Mouse (Mus musculus): ENCODE data around the gene Zfp950. TPM values are rescaled to one million over a fixed set of nuclear protein-coding genes. Genes with fewer than 3 reads are reported as not detected.
"Not testable (repeated sequence)": the region's sequence is repeated elsewhere in the genome, so short reads cannot be mapped to it uniquely, and the experiment has no call there.

Gene Zfp950
- 28.6 and 29.8 TPM in 2 replicates for polyA plus RNA-seq (2012; rRNA removed)

DNA sequence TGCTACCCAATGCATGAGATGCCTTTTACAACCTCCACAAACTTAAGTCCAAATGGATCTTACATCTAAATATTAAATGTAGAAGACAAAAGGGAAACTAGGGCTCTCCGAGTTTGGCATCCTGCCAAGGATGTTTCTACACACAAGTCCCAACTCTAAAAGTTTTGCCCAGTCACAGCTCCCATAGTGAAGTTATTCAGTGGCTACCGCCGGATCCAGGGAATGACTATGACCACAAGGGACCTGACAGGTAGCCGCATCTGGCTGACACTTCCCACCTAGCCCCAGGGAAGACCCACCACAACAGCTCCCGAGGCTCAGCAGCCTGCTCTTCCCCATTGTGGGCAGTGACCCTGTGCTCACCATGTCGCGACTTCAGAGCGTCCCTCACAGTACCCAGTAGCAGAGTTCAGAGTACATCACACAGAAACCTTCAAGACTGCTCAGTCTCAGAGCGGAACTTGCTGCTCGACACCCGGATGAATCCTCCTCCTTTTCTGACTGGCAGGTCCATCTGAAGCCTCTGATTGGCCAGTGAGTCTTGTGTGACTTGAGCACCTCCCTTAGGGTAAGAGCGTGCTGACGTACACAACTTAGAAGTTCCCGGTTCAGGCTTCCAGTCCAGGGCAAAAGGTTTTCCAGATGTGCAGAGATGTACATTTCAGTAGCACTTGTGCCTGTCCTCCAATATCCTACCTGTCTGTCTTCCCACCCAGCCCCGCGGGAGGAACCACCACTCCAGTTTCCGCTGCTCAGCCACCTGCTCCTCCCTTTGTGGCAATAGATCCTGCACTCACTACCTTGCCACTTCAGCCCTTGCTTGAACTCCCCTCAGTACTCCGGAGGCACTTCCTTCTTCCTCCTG, at the start of gene Zfp950:
Zfp950 (minus strand) TSS at position 499 of the 865 bp plus-strand sequence.
- no peaks in the 10 kb centered on the region; the same call in 1 of the 2 replicates for H3K4me1 ChIP-seq (ENCODE audit: control insufficient read depth, insufficient read depth, low read length)
- under 1% methylated on average over 18 of the region's 18 CpGs for WGBS
- TF ChIP-seq POLR2A (IDR thresholded peaks at IDR 0.05; ENCODE audit: borderline replicate concordance, insufficient read depth, low read length): peak; percentile 67; the same call in 1 of the 2 replicates
- no peak for TF ChIP-seq CTCF (IDR thresholded peaks at IDR 0.05; ENCODE audit: borderline replicate concordance, insufficient read depth, low read depth, low read length)
- peak; percentile 81 to 89 for DNase-seq
- no peaks in the 10 kb centered on the region for H3K27me3 ChIP-seq (ENCODE audit: control insufficient read depth, insufficient read depth, low read length)
- no peak within 1 kb of the TSS for H3K27ac ChIP-seq (ENCODE audit: insufficient read depth, low read length)
- peak within 1 kb of the TSS; percentile 98 for H3K4me3 ChIP-seq (replicated peaks; ENCODE audit: insufficient read depth, low read depth, low read length)

DNA sequence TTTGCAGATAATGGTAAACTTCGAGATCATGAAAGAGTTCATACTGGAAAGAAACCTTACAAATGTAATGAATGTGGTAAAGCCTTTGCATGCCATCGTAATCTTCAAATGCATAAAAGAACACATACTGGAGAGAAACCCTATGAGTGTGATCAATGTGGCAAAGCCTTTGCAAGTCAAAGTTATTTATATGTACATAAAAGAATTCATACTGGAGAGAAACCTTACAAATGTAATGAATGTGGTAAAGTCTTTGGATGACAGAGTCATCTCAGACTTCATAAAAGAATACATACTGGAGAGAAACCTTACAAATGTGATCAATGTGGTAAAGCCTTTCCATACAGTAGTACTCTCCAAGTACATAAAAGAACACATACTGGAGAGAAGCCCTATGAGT, 43.0 kb upstream of the Zfp950 start, which contains the start of gene Gm6020:
Gm6020 (plus strand) TSS at position 301 of the 400 bp plus-strand sequence.
- not testable (repeated sequence) for H3K27me3 ChIP-seq (ENCODE audit: control insufficient read depth, insufficient read depth, low read length); DNase-seq
- 76% methylated on average over 2 of the region's 2 CpGs for WGBS

GRCm38 (mm10) chr19:61175756-61176324, 35.2 kb upstream of the Zfp950 start, which contains the start of gene Gm7102:
Gm7102 (minus strand) TSS chr19:61176309.
- Histone ChIP-seq H3K4me1 (ENCODE audit: control insufficient read depth, insufficient read depth, low read length) (no peaks in the 10 kb centered on the region), H3K27me3 (ENCODE audit: control insufficient read depth, insufficient read depth, low read length) (no peaks in the 10 kb centered on the region), H3K27ac (ENCODE audit: insufficient read depth, low read length) (no peak within 1 kb of the TSS), H3K4me3 (replicated peaks; ENCODE audit: insufficient read depth, low read depth, low read length) (no peak within 1 kb of the TSS)
- no peak for TF ChIP-seq POLR2A (IDR thresholded peaks at IDR 0.05; ENCODE audit: borderline replicate concordance, insufficient read depth, low read length)
- TF ChIP-seq CTCF (IDR thresholded peaks at IDR 0.05; ENCODE audit: borderline replicate concordance, insufficient read depth, low read depth, low read length): no peak
- WGBS: 51% methylated on average over 39 of the region's 39 CpGs
- no peak for DNase-seq

More for the DNA sequence above, 43.0 kb upstream of the Zfp950 start, which contains the start of gene Gm6020:
- H3K4me3 ChIP-seq (replicated peaks; ENCODE audit: insufficient read depth, low read depth, low read length); H3K27ac ChIP-seq (ENCODE audit: insufficient read depth, low read length); H3K4me1 ChIP-seq (ENCODE audit: control insufficient read depth, insufficient read depth, low read length): not testable (repeated sequence)

DNA sequence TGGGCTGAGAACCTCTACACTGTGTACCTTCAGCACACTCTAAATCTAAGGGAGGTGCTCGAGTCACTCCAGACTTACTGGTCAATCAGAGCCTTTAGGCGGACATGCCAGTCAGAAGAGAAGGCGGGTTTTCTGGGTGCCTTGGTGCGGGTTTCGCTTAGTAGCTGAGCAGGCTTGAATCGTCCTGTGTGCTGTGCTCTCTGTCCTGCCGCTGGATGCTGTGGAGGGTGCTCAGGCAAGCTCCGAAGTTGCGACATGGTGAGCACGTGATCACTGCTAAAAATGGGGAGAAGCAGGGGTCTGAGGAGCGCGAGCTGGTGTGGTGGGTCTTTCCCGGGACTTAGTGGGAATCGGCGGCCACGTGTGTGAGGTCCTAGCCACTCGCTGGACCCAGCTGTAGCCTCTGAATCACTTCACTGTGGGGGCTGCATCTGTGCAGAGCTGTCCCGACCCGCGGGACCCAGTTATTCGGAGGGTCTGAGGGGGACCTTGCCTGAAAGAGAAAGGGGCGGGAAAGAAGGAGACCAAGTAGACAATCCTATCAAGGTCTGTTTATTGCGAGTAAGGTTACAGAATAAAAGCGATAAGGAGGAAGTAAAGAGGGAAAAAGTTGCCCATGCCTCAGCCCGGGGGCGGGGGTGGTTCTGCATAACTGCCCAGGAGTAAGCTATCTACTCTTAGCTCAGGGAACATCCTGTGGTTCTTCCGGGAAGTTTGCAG, 11.2 kb upstream of the Zfp950 start:
- no peak for TF ChIP-seq CTCF (IDR thresholded peaks at IDR 0.05; ENCODE audit: borderline replicate concordance, insufficient read depth, low read depth, low read length)
- TF ChIP-seq POLR2A (IDR thresholded peaks at IDR 0.05; ENCODE audit: borderline replicate concordance, insufficient read depth, low read length): no peak
- Histone ChIP-seq H3K4me1 (ENCODE audit: control insufficient read depth, insufficient read depth, low read length) (no peaks in the 10 kb centered on the region; the same call in 1 of the 2 replicates), H3K27ac (ENCODE audit: insufficient read depth, low read length) (no peak overlapping the region), H3K27me3 (ENCODE audit: control insufficient read depth, insufficient read depth, low read length) (no peaks in the 10 kb centered on the region), H3K4me3 (replicated peaks; ENCODE audit: insufficient read depth, low read depth, low read length) (peak overlapping the region; percentile 41)
- no peak for DNase-seq
- WGBS: 6% methylated on average over 27 of the region's 27 CpGs

- no peaks in the 10 kb centered on the region; the same call in 1 of the 2 replicates for H3K4me1 ChIP-seq (ENCODE audit: control insufficient read depth, insufficient read depth, low read length)
- 9% methylated on average over 8 of the region's 8 CpGs for WGBS
These were observed 10.7 kb upstream of the Zfp950 start for GRCm38 (mm10) chr19:61151372-61151700.

DNA sequence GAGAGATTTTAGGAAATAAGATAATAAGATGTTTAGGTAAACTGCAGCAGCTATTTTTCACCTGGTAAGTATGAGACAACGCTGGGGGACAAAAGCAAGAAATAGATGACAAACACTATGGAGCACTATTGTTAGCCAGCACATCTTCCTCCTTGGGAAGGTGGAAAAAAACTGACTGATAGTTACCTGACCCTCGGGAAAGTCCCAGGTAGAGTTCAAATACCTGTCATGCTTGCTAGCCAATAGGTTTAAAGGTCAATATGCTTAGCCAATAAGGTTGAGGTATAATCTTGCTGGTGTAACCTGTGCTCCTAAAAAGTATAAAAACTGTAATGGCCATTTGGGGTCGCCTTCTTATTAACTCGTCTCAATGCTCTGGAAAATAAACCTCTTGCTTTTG, 659 bp upstream of the Zfp950 start:
- Histone ChIP-seq H3K4me3 (replicated peaks; ENCODE audit: insufficient read depth, low read depth, low read length) (peak overlapping the region; percentile 98), H3K27me3 (ENCODE audit: control insufficient read depth, insufficient read depth, low read length) (no peaks in the 10 kb centered on the region), H3K4me1 (ENCODE audit: control insufficient read depth, insufficient read depth, low read length) (no peaks in the 10 kb centered on the region; the same call in 1 of the 2 replicates), H3K27ac (ENCODE audit: insufficient read depth, low read length) (no peak overlapping the region)
- DNase-seq: no peak
- 29% methylated on average over 4 of the region's 4 CpGs for WGBS
- TF ChIP-seq POLR2A (IDR thresholded peaks at IDR 0.05; ENCODE audit: borderline replicate concordance, insufficient read depth, low read length) (no peak), CTCF (IDR thresholded peaks at IDR 0.05; ENCODE audit: borderline replicate concordance, insufficient read depth, low read depth, low read length) (no peak)

More at GRCm38 (mm10) chr19:61151372-61151700, 10.7 kb upstream of the Zfp950 start:
- H3K4me3 ChIP-seq (replicated peaks; ENCODE audit: insufficient read depth, low read depth, low read length): peak overlapping the region; percentile 41
- no peak for TF ChIP-seq POLR2A (IDR thresholded peaks at IDR 0.05; ENCODE audit: borderline replicate concordance, insufficient read depth, low read length)
- TF ChIP-seq CTCF (IDR thresholded peaks at IDR 0.05; ENCODE audit: borderline replicate concordance, insufficient read depth, low read depth, low read length): no peak
- H3K27ac ChIP-seq (ENCODE audit: insufficient read depth, low read length): no peak overlapping the region
- no peaks in the 10 kb centered on the region for H3K27me3 ChIP-seq (ENCODE audit: control insufficient read depth, insufficient read depth, low read length)
- DNase-seq: no peak

DNA sequence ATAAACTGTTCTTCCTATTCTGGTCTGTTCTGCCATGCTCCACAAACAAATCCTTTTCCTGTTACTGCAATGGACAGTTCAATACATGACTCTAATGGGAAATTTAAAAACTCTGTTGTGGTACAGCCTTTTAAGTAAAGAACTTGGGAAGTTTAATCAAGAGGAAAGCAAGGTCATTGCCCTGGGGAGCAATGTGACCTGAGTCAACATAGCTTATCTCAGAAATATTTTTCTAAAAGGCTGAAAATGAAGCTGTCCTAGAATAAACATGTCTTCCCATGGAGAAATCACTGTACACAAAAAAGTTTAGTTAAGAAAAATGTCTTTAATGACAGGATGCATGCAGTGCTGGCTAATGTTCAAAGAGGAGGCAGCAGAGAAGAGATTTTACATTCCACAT, 2.0 kb downstream of the Zfp950 start:
- no peaks in the 10 kb centered on the region; the same call in 1 of the 2 replicates for H3K4me1 ChIP-seq (ENCODE audit: control insufficient read depth, insufficient read depth, low read length)
- TF ChIP-seq POLR2A (IDR thresholded peaks at IDR 0.05; ENCODE audit: borderline replicate concordance, insufficient read depth, low read length): no peak
- TF ChIP-seq CTCF (IDR thresholded peaks at IDR 0.05; ENCODE audit: borderline replicate concordance, insufficient read depth, low read depth, low read length): no peak
- no peak overlapping the region for H3K4me3 ChIP-seq (replicated peaks; ENCODE audit: insufficient read depth, low read depth, low read length)

More for the DNA sequence above, 2.0 kb downstream of the Zfp950 start:
- no peak overlapping the region for H3K27ac ChIP-seq (ENCODE audit: insufficient read depth, low read length)
- no peaks in the 10 kb centered on the region; the same call in 1 of the 2 replicates for H3K27me3 ChIP-seq (ENCODE audit: control insufficient read depth, insufficient read depth, low read length)
- no peak for DNase-seq
